Mouse (Mus musculus): Measurements from ENCODE around the gene Haus8. TPM values are rescaled to one million over a fixed set of nuclear protein-coding genes. Genes with fewer than 3 reads are reported as not detected.
"Not testable (repeated sequence)": the region's sequence is repeated elsewhere in the genome, so short reads cannot be mapped to it uniquely, and the experiment has no call there.

Haus8 gene
- 131 and 132 TPM in 2 replicates for polyA plus RNA-seq (2016; fragmentation: Nextera tagmentation; extraction: Ambion mirVana)

DNA sequence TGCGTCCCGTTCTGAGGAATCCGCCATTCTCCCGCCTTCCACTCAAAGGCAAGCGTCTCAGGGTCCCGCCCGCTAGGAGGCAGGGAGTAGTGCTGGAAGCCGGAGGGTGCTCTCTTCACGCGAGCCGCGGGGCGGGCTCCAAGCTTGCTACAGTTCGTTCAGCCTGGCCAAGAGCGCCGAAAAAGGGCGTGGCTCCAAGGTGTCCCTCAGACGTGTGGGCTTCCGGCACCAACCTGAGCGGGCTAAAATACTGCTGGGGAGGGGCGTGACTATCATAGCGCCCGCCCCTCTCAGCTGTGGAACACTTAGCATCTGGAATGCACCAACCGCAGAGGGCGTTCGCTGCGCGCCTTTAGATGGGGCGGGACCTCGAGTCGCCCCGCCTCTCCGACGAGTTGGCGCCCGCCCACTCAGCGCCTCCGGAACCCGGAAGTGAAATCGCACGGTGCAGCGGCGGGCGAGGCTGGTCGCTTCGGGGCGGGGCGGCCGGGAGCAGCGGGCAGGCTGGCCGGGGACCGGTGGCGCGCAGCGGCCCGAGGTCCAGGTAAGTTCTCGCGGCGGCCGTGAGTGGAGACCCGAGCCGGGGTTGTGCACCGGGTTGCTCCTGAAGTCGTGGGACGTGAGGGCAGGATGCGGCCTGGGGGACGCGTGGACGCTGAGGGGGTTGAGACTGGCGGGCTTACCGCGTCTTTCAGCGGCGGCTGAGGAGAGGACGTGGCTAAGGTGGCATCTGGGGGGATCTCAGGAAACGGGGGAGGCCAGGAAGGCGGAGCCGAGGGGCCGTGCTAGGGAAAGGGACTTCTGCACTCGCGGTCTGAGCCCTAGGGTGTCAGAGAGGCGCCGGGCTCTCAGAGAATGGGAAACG, at the start of gene Haus8, which contains the start of gene Myo9b:
TSS of gene Haus8 (minus strand) at position 649 of the 865 bp plus-strand sequence.
TSS of gene Myo9b (plus strand) at position 429 of the 865 bp plus-strand sequence.
- peak; percentile 98 for ATAC-seq (ENCODE audit: insufficient number of reproducible peaks, low FRiP score)
- Histone ChIP-seq H3K9ac (peak within 1 kb of the TSS; percentile 93), H3K4me3 (peak within 1 kb of the TSS; percentile 98), H3K36me3 (peaks cover 42% of the 10 kb centered on the region), H3K27me3 (replicated peaks) (no peaks in the 10 kb centered on the region), H3K9me3 (replicated peaks) (no peaks in the 10 kb centered on the region), H3K27ac (ENCODE audit: poor library complexity, severe bottlenecking) (peak within 1 kb of the TSS; percentile 94), H3K4me1 (replicated peaks) (peaks cover 42% of the 10 kb centered on the region), H3K4me2 (peak within 1 kb of the TSS; percentile 75)
- under 1% methylated on average over 84 of the region's 84 CpGs for WGBS

DNA sequence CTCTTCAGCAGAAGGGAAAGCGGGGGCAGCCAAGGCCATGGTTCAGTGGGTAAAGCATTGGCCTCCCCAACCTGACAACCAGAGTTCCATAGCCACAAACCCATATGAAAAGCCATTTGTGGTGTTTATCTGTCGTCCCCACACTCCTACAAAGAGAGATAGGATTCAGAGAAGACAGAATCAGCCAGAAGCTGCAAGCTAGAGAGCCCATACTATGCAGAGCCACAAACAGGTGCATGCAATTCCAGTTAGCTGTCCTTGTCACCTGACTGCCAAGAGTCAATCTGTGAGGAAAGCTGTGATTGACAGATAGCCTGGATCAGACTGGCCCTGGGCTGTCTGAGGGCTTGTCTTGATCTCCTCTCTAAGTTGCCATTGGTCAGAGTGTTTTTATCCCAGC, 47.0 kb upstream of the Haus8 start:
- H3K4me1 ChIP-seq (replicated peaks) = peaks cover 25% of the 10 kb centered on the region
- not testable (repeated sequence) for H3K9ac ChIP-seq; H3K4me2 ChIP-seq; H3K27me3 ChIP-seq (replicated peaks); H3K27ac ChIP-seq (ENCODE audit: poor library complexity, severe bottlenecking); H3K9me3 ChIP-seq (replicated peaks); H3K4me3 ChIP-seq; ATAC-seq (ENCODE audit: insufficient number of reproducible peaks, low FRiP score)
- H3K36me3 ChIP-seq = peaks cover 70% of the 10 kb centered on the region
- WGBS = 72% methylated on average over 2 of the region's 2 CpGs

DNA sequence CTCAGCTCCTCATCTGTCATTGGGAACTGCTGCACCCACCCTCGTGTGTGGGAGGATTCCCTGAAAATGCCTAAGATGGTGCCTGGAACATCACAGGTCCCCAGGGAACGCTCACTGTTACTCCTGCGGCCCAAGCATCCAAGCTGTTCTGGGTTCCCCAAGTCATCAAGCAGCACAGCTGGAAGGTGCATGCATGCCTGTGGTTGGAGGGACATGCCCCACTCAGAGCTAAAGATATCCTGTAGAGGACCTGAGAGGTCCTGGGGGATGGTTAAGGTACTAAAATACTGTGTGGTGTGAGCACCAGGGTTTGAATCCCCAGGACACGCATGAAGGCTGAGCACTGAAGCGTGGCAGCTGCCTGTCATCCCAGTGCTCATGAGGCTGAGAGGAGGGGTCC, 45.9 kb upstream of the Haus8 start:
- ATAC-seq (ENCODE audit: insufficient number of reproducible peaks, low FRiP score); H3K9me3 ChIP-seq (replicated peaks): not testable (repeated sequence)
- WGBS = 86% methylated on average over 5 of the region's 5 CpGs

DNA sequence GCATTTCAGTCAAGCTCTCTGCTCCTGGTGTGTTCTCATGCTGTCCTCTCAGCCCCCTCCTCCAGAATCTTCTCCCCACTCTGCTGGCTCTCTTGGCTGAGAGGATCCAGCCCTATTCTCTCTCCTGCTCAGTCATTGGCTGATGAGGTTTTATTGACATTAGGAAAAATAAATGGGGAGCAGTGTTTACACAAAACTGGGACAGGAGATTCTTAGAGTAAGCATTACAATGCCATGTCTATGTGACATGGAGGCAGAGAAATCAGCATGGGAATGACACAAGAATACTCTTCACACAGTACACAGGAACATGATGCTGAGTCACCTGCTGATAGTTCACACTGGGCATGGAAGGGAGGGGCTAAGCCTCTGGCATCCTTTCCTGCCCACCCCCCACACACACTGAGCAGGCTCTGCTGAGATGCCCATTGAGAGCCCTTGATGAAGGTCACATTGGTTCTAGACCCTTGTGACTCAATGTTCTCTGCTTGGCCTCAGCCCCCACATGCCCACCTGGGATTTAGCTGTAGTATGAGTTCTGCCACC, 43.8 kb upstream of the Haus8 start:
- H3K4me2 ChIP-seq = no peak overlapping the region
- no peak overlapping the region for H3K4me3 ChIP-seq
- H3K27ac ChIP-seq (ENCODE audit: poor library complexity, severe bottlenecking) = no peak overlapping the region
- H3K36me3 ChIP-seq = peaks cover 38% of the 10 kb centered on the region
- no peaks in the 10 kb centered on the region for H3K9me3 ChIP-seq (replicated peaks)
- peak; percentile 74 for ATAC-seq (ENCODE audit: insufficient number of reproducible peaks, low FRiP score)
- no peak overlapping the region for H3K9ac ChIP-seq
- peaks cover 52% of the 10 kb centered on the region for H3K4me1 ChIP-seq (replicated peaks)
- no peaks in the 10 kb centered on the region for H3K27me3 ChIP-seq (replicated peaks)

More for the DNA sequence above, 45.9 kb upstream of the Haus8 start:
- H3K27me3 ChIP-seq (replicated peaks); H3K27ac ChIP-seq (ENCODE audit: poor library complexity, severe bottlenecking); H3K4me3 ChIP-seq; H3K9ac ChIP-seq; H3K4me2 ChIP-seq: not testable (repeated sequence)
- Histone ChIP-seq H3K36me3 (peaks cover 59% of the 10 kb centered on the region), H3K4me1 (replicated peaks) (peaks cover 33% of the 10 kb centered on the region)

DNA sequence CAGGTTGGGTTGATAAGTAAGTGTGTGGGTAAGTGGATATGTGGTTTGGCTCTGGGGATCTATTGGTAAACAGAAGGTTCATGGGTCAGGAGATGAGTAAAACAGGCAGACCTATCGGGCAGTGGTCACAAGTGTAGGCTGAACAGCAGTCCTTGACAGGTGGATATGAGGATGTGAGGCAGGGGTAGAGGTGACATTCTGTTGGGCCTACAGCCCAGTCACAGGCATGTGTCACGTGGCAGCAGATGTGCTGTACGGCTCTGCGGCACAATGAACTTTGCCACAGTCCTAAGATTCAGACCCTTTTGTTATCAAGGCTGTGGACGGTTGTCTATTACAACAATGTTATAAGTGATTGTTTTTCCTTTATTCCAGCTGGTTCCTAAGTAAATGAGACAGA, 43.2 kb upstream of the Haus8 start:
- ATAC-seq (ENCODE audit: insufficient number of reproducible peaks, low FRiP score) = no peak
- H3K36me3 ChIP-seq = peaks cover 38% of the 10 kb centered on the region
- 87% methylated on average over 5 of the region's 5 CpGs for WGBS
- peaks cover 58% of the 10 kb centered on the region for H3K4me1 ChIP-seq (replicated peaks)
- no peaks in the 10 kb centered on the region for H3K27me3 ChIP-seq (replicated peaks)
- no peak overlapping the region for H3K27ac ChIP-seq (ENCODE audit: poor library complexity, severe bottlenecking)
- no peak overlapping the region for H3K4me3 ChIP-seq
- H3K4me2 ChIP-seq = no peak overlapping the region
- H3K9me3 ChIP-seq (replicated peaks) = no peaks in the 10 kb centered on the region
- no peak overlapping the region for H3K9ac ChIP-seq

DNA sequence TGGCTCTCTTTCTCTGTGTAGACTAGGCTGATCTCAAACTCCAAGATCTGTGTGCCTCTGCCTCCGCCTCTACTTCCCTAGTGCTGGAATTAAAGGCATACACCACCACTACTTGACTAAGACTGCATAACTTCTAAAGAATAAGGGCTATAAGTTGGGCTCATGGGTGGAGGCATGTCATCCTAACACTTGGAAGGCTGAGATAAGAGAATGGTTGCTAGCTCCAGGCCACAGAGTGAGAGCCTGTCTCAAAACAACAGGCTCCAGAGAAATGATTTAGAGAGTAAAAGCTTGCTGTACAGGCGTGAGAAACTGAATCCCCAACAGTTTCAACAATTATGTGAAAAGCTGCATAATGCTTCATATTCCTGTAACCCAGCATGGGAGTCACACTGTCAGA, 41.2 kb upstream of the Haus8 start:
- H3K9me3 ChIP-seq (replicated peaks) = no peaks in the 10 kb centered on the region
- no peak overlapping the region for H3K4me3 ChIP-seq
- peak overlapping the region; percentile 83 for H3K27ac ChIP-seq (ENCODE audit: poor library complexity, severe bottlenecking)
- H3K27me3 ChIP-seq (replicated peaks) = no peaks in the 10 kb centered on the region
- peaks cover 31% of the 10 kb centered on the region for H3K36me3 ChIP-seq
- WGBS = 61% methylated on average over 2 of the region's 2 CpGs
- no peak overlapping the region for H3K4me2 ChIP-seq
- peaks cover 64% of the 10 kb centered on the region for H3K4me1 ChIP-seq (replicated peaks)
- peak overlapping the region; percentile 52 for H3K9ac ChIP-seq
- no peak; the same call in 1 of the 2 replicates for ATAC-seq (ENCODE audit: insufficient number of reproducible peaks, low FRiP score)

DNA sequence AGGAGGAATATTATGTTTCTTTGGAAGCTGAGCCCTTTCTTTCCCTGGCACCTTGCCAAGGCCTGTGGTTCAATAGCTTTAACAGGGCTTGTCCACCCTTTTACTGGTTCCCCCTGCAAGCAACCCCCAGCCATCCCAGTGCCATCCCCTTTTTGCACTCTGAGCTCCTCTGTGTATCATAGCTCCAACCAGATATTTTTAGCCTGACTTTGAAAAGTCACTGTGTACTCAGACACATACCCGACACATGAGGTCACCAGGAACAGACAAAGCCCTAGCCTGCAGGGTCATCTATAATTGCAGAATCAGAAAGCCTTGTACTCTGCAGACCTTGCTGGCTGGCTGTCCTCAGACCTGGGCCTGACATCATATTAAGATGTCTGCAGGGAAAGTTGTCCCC, 40.0 kb upstream of the Haus8 start:
- H3K9ac ChIP-seq = peak overlapping the region; percentile 28; the same call in 1 of the 2 replicates
- peak; percentile 82 for ATAC-seq (ENCODE audit: insufficient number of reproducible peaks, low FRiP score)
- peaks cover 64% of the 10 kb centered on the region for H3K4me1 ChIP-seq (replicated peaks)

GRCm38 (mm10) chr8:71310446-71310845, 37.7 kb upstream of the Haus8 start:
- ATAC-seq (ENCODE audit: insufficient number of reproducible peaks, low FRiP score) = no peak
- H3K27me3 ChIP-seq (replicated peaks) = no peaks in the 10 kb centered on the region
- H3K27ac ChIP-seq (ENCODE audit: poor library complexity, severe bottlenecking) = 0 out of 2 replicates have a peak overlapping the region, but pooled peaks have one; percentile 99
- H3K4me2 ChIP-seq = no peak overlapping the region
- peaks cover 10% of the 10 kb centered on the region for H3K36me3 ChIP-seq
- H3K4me3 ChIP-seq = no peak overlapping the region
- peaks cover 57% of the 10 kb centered on the region for H3K4me1 ChIP-seq (replicated peaks)
- 70% methylated on average over 6 of the region's 6 CpGs for WGBS
- no peaks in the 10 kb centered on the region for H3K9me3 ChIP-seq (replicated peaks)
- H3K9ac ChIP-seq = no peak overlapping the region

More for the DNA sequence above, 40.0 kb upstream of the Haus8 start:
- H3K4me2 ChIP-seq = peak overlapping the region; percentile 32; the same call in 1 of the 2 replicates
- 9% methylated on average over 1 of the region's 1 CpGs for WGBS
- peaks cover 20% of the 10 kb centered on the region for H3K36me3 ChIP-seq
- H3K9me3 ChIP-seq (replicated peaks) = no peaks in the 10 kb centered on the region
- peak overlapping the region; percentile 99 for H3K27ac ChIP-seq (ENCODE audit: poor library complexity, severe bottlenecking)
- no peak overlapping the region for H3K4me3 ChIP-seq
- no peaks in the 10 kb centered on the region for H3K27me3 ChIP-seq (replicated peaks)

GRCm38 (mm10) chr8:71307913-71308312, 35.2 kb upstream of the Haus8 start:
- Histone ChIP-seq H3K27me3 (replicated peaks) (no peaks in the 10 kb centered on the region), H3K4me2 (no peak overlapping the region), H3K9me3 (replicated peaks) (0 out of 2 replicates have a peak, but pooled peaks cover 3% of the 10 kb centered on the region), H3K27ac (ENCODE audit: poor library complexity, severe bottlenecking) (no peak overlapping the region), H3K9ac (no peak overlapping the region), H3K4me3 (no peak overlapping the region), H3K4me1 (replicated peaks) (peaks cover 36% of the 10 kb centered on the region), H3K36me3 (peaks cover 19% of the 10 kb centered on the region)
- 74% methylated on average over 4 of the region's 4 CpGs for WGBS
- ATAC-seq (ENCODE audit: insufficient number of reproducible peaks, low FRiP score) = no peak

DNA sequence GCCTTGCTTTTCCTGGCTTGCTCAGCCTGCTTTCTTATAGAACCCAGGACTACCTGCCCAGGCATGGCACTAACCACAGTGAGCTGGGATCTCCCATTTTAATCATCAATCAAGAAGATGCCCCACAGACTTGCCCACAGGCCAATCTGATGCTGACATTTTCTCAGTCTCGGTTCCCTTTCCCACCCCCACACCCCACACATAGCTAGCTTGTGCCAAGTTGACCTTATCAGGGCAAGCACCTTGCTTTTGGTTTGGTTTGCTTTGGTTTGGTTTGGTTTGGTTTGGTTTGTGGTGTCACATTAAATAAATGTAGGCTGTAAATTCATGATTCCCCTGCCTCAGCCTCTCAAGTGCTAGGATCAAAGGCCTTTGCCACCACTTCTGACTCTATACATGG, 34.6 kb upstream of the Haus8 start:
- no peak overlapping the region for H3K9ac ChIP-seq
- H3K4me1 ChIP-seq (replicated peaks) = peaks cover 30% of the 10 kb centered on the region
- peaks cover 22% of the 10 kb centered on the region for H3K36me3 ChIP-seq
- 79% methylated on average over 1 of the region's 1 CpGs for WGBS
- no peak overlapping the region for H3K4me3 ChIP-seq
- H3K9me3 ChIP-seq (replicated peaks) = peaks cover 5% of the 10 kb centered on the region; the same call in 1 of the 2 replicates
- H3K4me2 ChIP-seq = no peak overlapping the region
- H3K27ac ChIP-seq (ENCODE audit: poor library complexity, severe bottlenecking) = no peak overlapping the region
- H3K27me3 ChIP-seq (replicated peaks) = no peaks in the 10 kb centered on the region
- ATAC-seq (ENCODE audit: insufficient number of reproducible peaks, low FRiP score) = no peak

GRCm38 (mm10) chr8:71305988-71306387, 33.3 kb upstream of the Haus8 start:
- no peak overlapping the region for H3K4me2 ChIP-seq
- H3K27ac ChIP-seq (ENCODE audit: poor library complexity, severe bottlenecking) = no peak overlapping the region
- no peaks in the 10 kb centered on the region for H3K27me3 ChIP-seq (replicated peaks)
- H3K4me1 ChIP-seq (replicated peaks) = peaks cover 17% of the 10 kb centered on the region; the same call in 1 of the 2 replicates
- ATAC-seq (ENCODE audit: insufficient number of reproducible peaks, low FRiP score) = no peak
- H3K4me3 ChIP-seq = no peak overlapping the region
- peaks cover 30% of the 10 kb centered on the region for H3K36me3 ChIP-seq
- WGBS = 56% methylated on average over 1 of the region's 1 CpGs
- H3K9me3 ChIP-seq (replicated peaks) = peaks cover 9% of the 10 kb centered on the region
- H3K9ac ChIP-seq = no peak overlapping the region
